Mouse (Mus musculus): ENCODE results near the gene Fam205a1.

GRCm38 (mm10) chr4:42891176-42891575 lies 37.5 kb upstream of the Fam205a1 start:
- no peak for TF ChIP-seq CTCF (IDR thresholded peaks at IDR 0.05; ENCODE audit: extremely low read depth, insufficient read length, insufficient replicate concordance, low read depth, low read length)
- no peak for TF ChIP-seq POLR2A (IDR thresholded peaks at IDR 0.05; ENCODE audit: low read depth, low read length)
